Mouse (Mus musculus) inflammation-experienced regulatory T-cells (primary cell): ENCODE data around the gene Gatad2a. TPM values are rescaled to one million over a fixed set of nuclear protein-coding genes. Genes with fewer than 3 reads are reported as not detected.

Source experiments
- polyA plus RNA-seq, 2 experiments: library from polyadenylated mRNA; unstranded; fragments of 100-300 nt; shearing (Covaris generic); gene quantifications; one replicate each; pipeline ENCODE4 v1.2.1; 2017

Gene Gatad2a
- polyA plus RNA-seq: 100 to 1,000 TPM; 126 to 142 TPM

GRCm38 (mm10) chr8:69995776-69996588 lies at the start of gene Gatad2a:
TSS of gene Gatad2a (minus strand) at chr8:69996384.

GRCm38 (mm10) chr8:70042583-70043455 lies 46.6 kb upstream of the Gatad2a start, which contains the start of the genes Mau2 and Sugp1:
TSS of gene Mau2 (minus strand) at chr8:70042734.
TSS of gene Sugp1 (plus strand) at chr8:70042813.

GRCm38 (mm10) chr8:69902163-69903062 lies 93.8 kb downstream of the Gatad2a start, which contains the start of the genes Tssk6, Ndufa13 and Yjefn3:
TSS of gene Tssk6 (plus strand) at chr8:69902184.
TSS of gene Ndufa13 (minus strand) at chr8:69902558.
TSS of gene Yjefn3 (minus strand) at chr8:69902712.

GRCm38 (mm10) chr8:69887289-69888243 lies 108.6 kb downstream of the Gatad2a start, which contains the start of gene Cilp2:
TSS of gene Cilp2 (minus strand) at chr8:69887687.

Other genes with a start within 250 kb of the Gatad2a start
- gene Zfp963, start 246.4 kb downstream of the Gatad2a start, polyA plus RNA-seq: 1 to 10 TPM; 7.5 to 7.9 TPM
- gene Gm20422, start 221.5 kb downstream of the Gatad2a start, polyA plus RNA-seq: not detected
- gene Atp13a1, start 205.2 kb downstream of the Gatad2a start, polyA plus RNA-seq: 100 to 1,000 TPM in 1 of 2 experiments, 10 to 100 TPM in 1; 85.5 to 118 TPM
- 10 to 100 TPM; 24.3 to 28.0 TPM for gene Zfp866, start 205.2 kb downstream of the Gatad2a start, polyA plus RNA-seq
- gene Gmip, start 187.7 kb downstream of the Gatad2a start, polyA plus RNA-seq: 100 to 1,000 TPM; 119 to 150 TPM
- under 1 TPM; 0.18 to 0.23 TPM for gene Lpar2, start 174.0 kb downstream of the Gatad2a start, polyA plus RNA-seq
- gene Pbx4, start 163.9 kb downstream of the Gatad2a start, polyA plus RNA-seq: 10 to 100 TPM; 18.4 to 27.8 TPM
- gene Cilp2, start 108.7 kb downstream of the Gatad2a start, polyA plus RNA-seq: under 1 TPM in 1 of 2 experiments, not detected in 1; 0.07 TPM
- 1 to 10 TPM; 4.3 to 5.5 TPM for gene Tssk6, start 94.2 kb downstream of the Gatad2a start, polyA plus RNA-seq
- gene Ndufa13, start 93.8 kb downstream of the Gatad2a start, polyA plus RNA-seq: 100 to 1,000 TPM; 156 to 161 TPM
- 1 to 10 TPM in 1 of 2 experiments, not detected in 1; 2.0 TPM for gene Yjefn3, start 93.7 kb downstream of the Gatad2a start, polyA plus RNA-seq
- 100 to 1,000 TPM in 1 of 2 experiments, 10 to 100 TPM in 1; 97.7 to 107 TPM for gene Mau2, start 46.4 kb upstream of the Gatad2a start, polyA plus RNA-seq
- gene Sugp1, start 46.4 kb upstream of the Gatad2a start, polyA plus RNA-seq: 10 to 100 TPM; 59.2 to 60.4 TPM
- gene Tm6sf2, start 76.5 kb upstream of the Gatad2a start, polyA plus RNA-seq: 1 to 10 TPM in 1 of 2 experiments, not detected in 1; 2.4 TPM
- 1 to 10 TPM in 1 of 2 experiments, under 1 TPM in 1; 0.36 to 1.0 TPM for gene Hapln4, start 87.1 kb upstream of the Gatad2a start, polyA plus RNA-seq
- under 1 TPM; 0.04 to 0.65 TPM for gene Ncan, start 124.5 kb upstream of the Gatad2a start, polyA plus RNA-seq
- gene Nr2c2ap, start 134.9 kb upstream of the Gatad2a start, polyA plus RNA-seq: 10 to 100 TPM; 45.5 to 55.2 TPM
- 10 to 100 TPM; 40.9 to 46.2 TPM for gene Rfxank, start 142.8 kb upstream of the Gatad2a start, polyA plus RNA-seq
- 10 to 100 TPM; 57.6 to 64.3 TPM for gene Borcs8, start 143.1 kb upstream of the Gatad2a start, polyA plus RNA-seq
- under 1 TPM; 0.58 to 0.80 TPM for gene Mef2b, start 143.3 kb upstream of the Gatad2a start, polyA plus RNA-seq
- gene Tmem161a, start 176.0 kb upstream of the Gatad2a start, polyA plus RNA-seq: 10 to 100 TPM; 40.1 to 42.8 TPM
- gene Slc25a42, start 215.9 kb upstream of the Gatad2a start, polyA plus RNA-seq: 10 to 100 TPM; 11.3 to 13.4 TPM
- gene Sugp2, start 237.8 kb upstream of the Gatad2a start, polyA plus RNA-seq: 10 to 100 TPM; 34.2 to 37.0 TPM
- gene Armc6, start 238.1 kb upstream of the Gatad2a start, polyA plus RNA-seq: 10 to 100 TPM in 1 of 2 experiments, 1 to 10 TPM in 1; 8.5 to 10.7 TPM